In genomic region chr13:23532262-23533075, GRCm38 (mm10) we compare ENCODE assay signal across 8 mouse cellular contexts. TPM values are rescaled to one million over a fixed set of nuclear protein-coding genes. Genes with fewer than 3 reads are reported as not detected.
DNase-seq lines count a peak whose midpoint lies in the region; ATAC-seq lines count a peak whose summit lies in the region.

No protein-coding gene starts in this region.

- no peak for ATAC-seq in erythroblast, adult 5-6 weeks (replicated peaks; ENCODE audit: low FRiP score, poor library complexity, severe bottlenecking)
- no peak for ATAC-seq in forebrain, embryonic 12.5 days (ENCODE audit: low FRiP score)
- no peak for ATAC-seq in liver, embryonic 12.5 days

- H3K36me3 ChIP-seq in erythroblast, embryonic 14.5 days (ENCODE audit: control insufficient read depth), result peaks cover 7% of the 10 kb centered on the region
- no peaks in the 10 kb centered on the region for H3K36me3 ChIP-seq in forebrain, embryonic 12.5 days (replicated peaks)
- H3K36me3 ChIP-seq in liver, embryonic 12.5 days, result no peaks in the 10 kb centered on the region

- H3K27me3 ChIP-seq in erythroblast, embryonic 14.5 days (ENCODE audit: control insufficient read depth), result no peaks in the 10 kb centered on the region
- no peaks in the 10 kb centered on the region for H3K27me3 ChIP-seq in forebrain, embryonic 12.5 days
- H3K27me3 ChIP-seq in liver, embryonic 12.5 days (replicated peaks), result no peaks in the 10 kb centered on the region

- peak; percentile 76 for DNase-seq in 416B (ENCODE audit: low read depth)
- DNase-seq in adrenal gland, postnatal 14 days, result no peak
- no peak for DNase-seq in Muller cell, postnatal 12 days (ENCODE audit: inconsistent ontology term)
- no peak for DNase-seq in gastrocnemius, postnatal 10 days

- no peaks in the 10 kb centered on the region for H3K9me3 ChIP-seq in erythroblast, embryonic 14.5 days (ENCODE audit: control insufficient read depth, low read length)
- no peaks in the 10 kb centered on the region for H3K9me3 ChIP-seq in forebrain, embryonic 12.5 days
- no peaks in the 10 kb centered on the region for H3K9me3 ChIP-seq in liver, embryonic 12.5 days (replicated peaks)

- peak overlapping the region; percentile 98 for H3K27ac ChIP-seq in forebrain, embryonic 12.5 days
- H3K27ac ChIP-seq in liver, embryonic 12.5 days, result peak overlapping the region; percentile 100

- peaks cover 43% of the 10 kb centered on the region for H3K4me1 ChIP-seq in erythroblast, embryonic 14.5 days (ENCODE audit: control insufficient read depth)
- peaks cover 36% of the 10 kb centered on the region for H3K4me1 ChIP-seq in forebrain, embryonic 12.5 days
- H3K4me1 ChIP-seq in liver, embryonic 12.5 days, result peaks cover 39% of the 10 kb centered on the region

- WGBS in forebrain, embryonic 12.5 days, result 20% methylated on average over 9 of the region's 9 CpGs
- WGBS in liver, embryonic 12.5 days (ENCODE audit: insufficient replicate concordance), result 14% methylated on average over 9 of the region's 9 CpGs

- peak overlapping the region; percentile 77 for H3K9ac ChIP-seq in forebrain, embryonic 12.5 days
- H3K9ac ChIP-seq in liver, embryonic 12.5 days, result peak overlapping the region; percentile 86

- peak overlapping the region; percentile 80 for H3K4me3 ChIP-seq in erythroblast, embryonic 14.5 days (replicated peaks)
- peak overlapping the region; percentile 50 for H3K4me3 ChIP-seq in forebrain, embryonic 12.5 days (replicated peaks)
- H3K4me3 ChIP-seq in liver, embryonic 12.5 days, result peak overlapping the region; percentile 65

- H3K4me2 ChIP-seq in forebrain, embryonic 12.5 days, result peak overlapping the region; percentile 58
- H3K4me2 ChIP-seq in liver, embryonic 12.5 days, result peak overlapping the region; percentile 76

RNA-seq across cellular contexts. Expression of gene Hist1h2af, which starts 1.2 kb away (rescaled TPM):
- 52.5 and 62.7 TPM in 2 replicates for polyA plus RNA-seq in erythroblast, embryonic 14.5 days (2012)
- 20.7 and 32.7 TPM in 2 replicates for total RNA-seq in erythroblast, adult 5-6 weeks (2015; ENCODE audit: low replicate concordance)
- total RNA-seq in erythroblast, adult 5-6 weeks (2017; ENCODE audit: low replicate concordance), result 925 and 1,298 TPM in 2 replicates
- 9.3 and 10.7 TPM in 2 replicates for polyA plus RNA-seq in forebrain, embryonic 12.5 days (2016; fragmentation: Nextera tagmentation; extraction: Ambion mirVana)
- 7.8 and 13.9 TPM in 2 replicates for polyA plus RNA-seq in liver, embryonic 12.5 days (2016; fragmentation: Nextera tagmentation; extraction: Ambion mirVana)
- 182 and 192 TPM in 2 replicates for total RNA-seq in adrenal gland, postnatal 14 days (2021)
- total RNA-seq in gastrocnemius, postnatal 10 days (2021), result 100 to 1,000 TPM; 189 to 190 TPM

RNA-seq across cellular contexts. Expression of gene Hist1h4h, which starts 1.6 kb away (rescaled TPM):
- 10.1 and 19.7 TPM in 2 replicates for polyA plus RNA-seq in erythroblast, embryonic 14.5 days (2012)
- 19.8 and 50.6 TPM in 2 replicates for total RNA-seq in erythroblast, adult 5-6 weeks (2015; ENCODE audit: low replicate concordance)
- total RNA-seq in erythroblast, adult 5-6 weeks (2017; ENCODE audit: low replicate concordance), result 443 and 524 TPM in 2 replicates
- 7.2 and 8.7 TPM in 2 replicates for polyA plus RNA-seq in forebrain, embryonic 12.5 days (2016; fragmentation: Nextera tagmentation; extraction: Ambion mirVana)
- 4.4 and 4.7 TPM in 2 replicates for polyA plus RNA-seq in liver, embryonic 12.5 days (2016; fragmentation: Nextera tagmentation; extraction: Ambion mirVana)
- total RNA-seq in adrenal gland, postnatal 14 days (2021), result 699 and 771 TPM in 2 replicates
- 100 to 1,000 TPM; 473 to 507 TPM for total RNA-seq in gastrocnemius, postnatal 10 days (2021)

RNA-seq across cellular contexts. Expression of gene Hist1h3g, which starts 2.8 kb away (rescaled TPM):
- polyA plus RNA-seq in erythroblast, embryonic 14.5 days (2012), result 8.8 and 11.7 TPM in 2 replicates
- total RNA-seq in erythroblast, adult 5-6 weeks (2015; ENCODE audit: low replicate concordance), result 74.4 and 97.2 TPM in 2 replicates
- 54.5 and 131 TPM in 2 replicates for total RNA-seq in erythroblast, adult 5-6 weeks (2017; ENCODE audit: low replicate concordance)
- 7.2 and 8.3 TPM in 2 replicates for polyA plus RNA-seq in forebrain, embryonic 12.5 days (2016; fragmentation: Nextera tagmentation; extraction: Ambion mirVana)
- polyA plus RNA-seq in liver, embryonic 12.5 days (2016; fragmentation: Nextera tagmentation; extraction: Ambion mirVana), result 12.9 and 16.3 TPM in 2 replicates
- 64.2 and 80.0 TPM in 2 replicates for total RNA-seq in adrenal gland, postnatal 14 days (2021)
- 10 to 100 TPM; 58.4 to 59.9 TPM for total RNA-seq in gastrocnemius, postnatal 10 days (2021)

RNA-seq across cellular contexts. Expression of gene Hist1h2bh, which starts 10.7 kb away (rescaled TPM):
- 0.43 and 3.0 TPM in 2 replicates for polyA plus RNA-seq in erythroblast, embryonic 14.5 days (2012)
- 13.4 and 18.2 TPM in 2 replicates for total RNA-seq in erythroblast, adult 5-6 weeks (2015; ENCODE audit: low replicate concordance)
- 63.0 and 67.3 TPM in 2 replicates for total RNA-seq in erythroblast, adult 5-6 weeks (2017; ENCODE audit: low replicate concordance)
- 0.87 and 0.95 TPM in 2 replicates for polyA plus RNA-seq in forebrain, embryonic 12.5 days (2016; fragmentation: Nextera tagmentation; extraction: Ambion mirVana)
- polyA plus RNA-seq in liver, embryonic 12.5 days (2016; fragmentation: Nextera tagmentation; extraction: Ambion mirVana), result 1.4 and 1.5 TPM in 2 replicates
- 18.0 and 26.2 TPM in 2 replicates for total RNA-seq in adrenal gland, postnatal 14 days (2021)
- 10 to 100 TPM; 11.8 to 13.3 TPM for total RNA-seq in gastrocnemius, postnatal 10 days (2021)

RNA-seq across cellular contexts. Expression of gene Hist1h3f, which starts 11.4 kb away (rescaled TPM):
- polyA plus RNA-seq in erythroblast, embryonic 14.5 days (2012), result 1.3 and 3.3 TPM in 2 replicates
- total RNA-seq in erythroblast, adult 5-6 weeks (2015; ENCODE audit: low replicate concordance), result 12.7 and 21.7 TPM in 2 replicates
- 51.2 and 57.7 TPM in 2 replicates for total RNA-seq in erythroblast, adult 5-6 weeks (2017; ENCODE audit: low replicate concordance)
- polyA plus RNA-seq in forebrain, embryonic 12.5 days (2016; fragmentation: Nextera tagmentation; extraction: Ambion mirVana), result 0.99 and 1.5 TPM in 2 replicates
- 1.3 and 1.6 TPM in 2 replicates for polyA plus RNA-seq in liver, embryonic 12.5 days (2016; fragmentation: Nextera tagmentation; extraction: Ambion mirVana)
- 72.3 and 84.2 TPM in 2 replicates for total RNA-seq in adrenal gland, postnatal 14 days (2021)
- 10 to 100 TPM; 53.8 to 66.7 TPM for total RNA-seq in gastrocnemius, postnatal 10 days (2021)
